In genomic region chr1:80382928-80383327, GRCm38 (mm10) we compare ENCODE assay signal across 24 mouse cellular contexts.
"Had no signal": no experiment of that assay in that cellular context is flagged by ENCODE, and none has a peak within 500 bp of the region (broad histone marks: within the 10 kb centered on the region; RNA-seq: fewer than 3 reads in every experiment).

No protein-coding gene starts in this region.

- H3K9ac ChIP-seq: forebrain, embryonic 15.5 days; forebrain, postnatal 0 days; heart, embryonic 13.5 days; heart, embryonic 15.5 days; hindbrain, embryonic 13.5 days; hindbrain, embryonic 15.5 days; kidney, embryonic 15.5 days; limb, embryonic 13.5 days; limb, embryonic 15.5 days had no signal

- H3K36me3 ChIP-seq: forebrain, embryonic 15.5 days; heart, embryonic 13.5 days; heart, embryonic 15.5 days; hindbrain, embryonic 13.5 days; hindbrain, embryonic 15.5 days; kidney, embryonic 15.5 days; limb, embryonic 13.5 days; limb, embryonic 15.5 days had no signal

- H3K27me3 ChIP-seq: forebrain, embryonic 15.5 days; heart, embryonic 13.5 days; heart, embryonic 15.5 days; hindbrain, embryonic 13.5 days; hindbrain, embryonic 15.5 days; kidney, embryonic 15.5 days; limb, embryonic 13.5 days; limb, embryonic 15.5 days had no signal

- DNase-seq: forebrain, postnatal 0 days; gastrocnemius, postnatal 14 days; gastrocnemius, postnatal 36 days; heart, adult 11 months; heart, adult 2 months; heart, postnatal 14 days; heart, postnatal 36 days; kidney, adult 11 months; kidney, adult 9 months; layer of hippocampus, adult 9-11 months; layer of hippocampus, postnatal 36 days; left cerebral cortex, postnatal 4 days had no signal

- H3K4me1 ChIP-seq: forebrain, embryonic 15.5 days; hindbrain, embryonic 13.5 days; hindbrain, embryonic 15.5 days had no signal

- H3K4me3 ChIP-seq: forebrain, embryonic 15.5 days; heart, adult 2 months; heart, embryonic 13.5 days; heart, embryonic 15.5 days; hindbrain, embryonic 13.5 days; hindbrain, embryonic 15.5 days; kidney, embryonic 15.5 days; limb, embryonic 13.5 days; limb, embryonic 15.5 days had no signal

- H3K27ac ChIP-seq: forebrain, embryonic 15.5 days; heart, adult 2 months; heart, embryonic 13.5 days; heart, embryonic 15.5 days; hindbrain, embryonic 13.5 days; hindbrain, embryonic 15.5 days; hindbrain, postnatal 0 days; kidney, embryonic 15.5 days; kidney, postnatal 0 days; limb, embryonic 13.5 days; limb, embryonic 15.5 days had no signal

- ATAC-seq: forebrain, embryonic 15.5 days; forebrain, postnatal 0 days; hindbrain, postnatal 0 days; intestine, embryonic 16.5 days had no signal

- H3K4me2 ChIP-seq: forebrain, embryonic 15.5 days; heart, embryonic 11.5 days; hindbrain, embryonic 13.5 days; hindbrain, embryonic 15.5 days; kidney, embryonic 15.5 days; limb, embryonic 13.5 days; limb, embryonic 15.5 days had no signal

- H3K9me3 ChIP-seq: forebrain, embryonic 15.5 days; heart, embryonic 15.5 days; hindbrain, embryonic 13.5 days; hindbrain, embryonic 15.5 days; kidney, embryonic 15.5 days; limb, embryonic 15.5 days had no signal
